22 mouse cellular contexts compared by ENCODE assay signal in genomic region chr8:13468737-13469136, GRCm38 (mm10). TPM values are rescaled to one million over a fixed set of nuclear protein-coding genes. Genes with fewer than 3 reads are reported as not detected.
DNase-seq lines count a peak whose midpoint lies in the region; ATAC-seq and TF ChIP-seq lines count a peak whose summit lies in the region.
"Had no signal": no experiment of that assay in that cellular context is flagged by ENCODE, and none has a peak within 500 bp of the region (broad histone marks: within the 10 kb centered on the region; RNA-seq: fewer than 3 reads in every experiment).

No protein-coding gene starts in this region.

- TF ChIP-seq CTCF in lung, embryonic 14.5 days (IDR thresholded peaks at IDR 0.05; ENCODE audit: low read depth): no peak

- peak; percentile 44; the same call in 1 of the 2 replicates for ATAC-seq in hindbrain, embryonic 16.5 days
- ATAC-seq in hindbrain, embryonic 12.5 days (ENCODE audit: low FRiP score): no peak
- no peak for ATAC-seq in lung, embryonic 14.5 days (ENCODE audit: insufficient read depth)
- ATAC-seq: forebrain, embryonic 13.5 days had no signal

- 75% methylated on average over 9 of the region's 9 CpGs for WGBS in hindbrain, embryonic 16.5 days
- WGBS in hindbrain, embryonic 12.5 days: 84% methylated on average over 9 of the region's 9 CpGs
- WGBS in lung, embryonic 14.5 days: 82% methylated on average over 9 of the region's 9 CpGs

- H3K27ac ChIP-seq in hindbrain, embryonic 16.5 days (ENCODE audit: low read depth, low read length): no peak overlapping the region
- H3K27ac ChIP-seq in hindbrain, embryonic 12.5 days: no peak overlapping the region
- H3K27ac ChIP-seq in lung, embryonic 14.5 days (ENCODE audit: low read depth): no peak overlapping the region
- H3K27ac ChIP-seq: forebrain, embryonic 13.5 days; limb, embryonic 10.5 days; neural tube, embryonic 13.5 days had no signal

- H3K4me3 ChIP-seq in hindbrain, embryonic 16.5 days (ENCODE audit: low read length): no peak overlapping the region
- H3K4me3 ChIP-seq in hindbrain, embryonic 12.5 days: no peak overlapping the region
- H3K4me3 ChIP-seq in lung, embryonic 14.5 days (ENCODE audit: low read depth, low read length): no peak overlapping the region
- H3K4me3 ChIP-seq: forebrain, embryonic 13.5 days; limb, embryonic 10.5 days; myocyte; neural tube, embryonic 13.5 days had no signal

- H3K9me3 ChIP-seq in hindbrain, embryonic 16.5 days (ENCODE audit: control insufficient read depth, low read length): no peaks in the 10 kb centered on the region
- H3K9me3 ChIP-seq in hindbrain, embryonic 12.5 days (replicated peaks): no peaks in the 10 kb centered on the region
- H3K9me3 ChIP-seq in lung, embryonic 14.5 days (ENCODE audit: low read depth, low read length): no peaks in the 10 kb centered on the region
- H3K9me3 ChIP-seq: forebrain, embryonic 13.5 days; limb, embryonic 10.5 days; neural tube, embryonic 13.5 days had no signal

- H3K4me1 ChIP-seq in hindbrain, embryonic 16.5 days (ENCODE audit: control insufficient read depth, insufficient read depth, low read depth, low read length): no peaks in the 10 kb centered on the region
- H3K4me1 ChIP-seq in hindbrain, embryonic 12.5 days: no peaks in the 10 kb centered on the region
- H3K4me1 ChIP-seq in lung, embryonic 14.5 days (ENCODE audit: insufficient read depth): peaks cover 4% of the 10 kb centered on the region; the same call in 1 of the 2 replicates
- H3K4me1 ChIP-seq: forebrain, embryonic 13.5 days; neural tube, embryonic 13.5 days had no signal

- no peaks in the 10 kb centered on the region for H3K27me3 ChIP-seq in hindbrain, embryonic 16.5 days (replicated peaks; ENCODE audit: control insufficient read depth, insufficient read depth, low read length)
- no peaks in the 10 kb centered on the region for H3K27me3 ChIP-seq in hindbrain, embryonic 12.5 days
- no peaks in the 10 kb centered on the region for H3K27me3 ChIP-seq in lung, embryonic 14.5 days (ENCODE audit: insufficient read depth, low read length)
- H3K27me3 ChIP-seq: forebrain, embryonic 13.5 days; neural tube, embryonic 13.5 days had no signal

- H3K4me2 ChIP-seq in hindbrain, embryonic 16.5 days (ENCODE audit: low read length): no peak overlapping the region
- no peak overlapping the region for H3K4me2 ChIP-seq in hindbrain, embryonic 12.5 days (replicated peaks)
- no peak overlapping the region for H3K4me2 ChIP-seq in lung, embryonic 14.5 days
- H3K4me2 ChIP-seq: forebrain, embryonic 13.5 days; heart, embryonic 11.5 days; neural tube, embryonic 13.5 days had no signal

- peak; percentile 72 to 81 for DNase-seq in cerebellum, postnatal 10 days
- no peak for DNase-seq in cerebellum, adult 9-11 months
- peak; percentile 11 for DNase-seq in lung, embryonic 14.5 days
- no peak for DNase-seq in lung, adult 18-20 months
- DNase-seq in NIH3T3 (ENCODE audit: low read depth): peak; percentile 14
- DNase-seq: adrenal gland, postnatal 10 days; cerebellum, adult 9-10 months; embryo, embryonic 11 days; kidney, adult 8-10 months; kidney, postnatal 36 days; liver; midbrain, embryonic 14.5 days; retina, postnatal 1 day; thymus, adult 18-20 months; thymus, postnatal 36 days had no signal

- H3K9ac ChIP-seq in hindbrain, embryonic 16.5 days (ENCODE audit: low read depth, low read length): no peak overlapping the region
- no peak overlapping the region for H3K9ac ChIP-seq in hindbrain, embryonic 12.5 days
- no peak overlapping the region for H3K9ac ChIP-seq in lung, embryonic 14.5 days
- H3K9ac ChIP-seq: forebrain, embryonic 13.5 days; neural tube, embryonic 13.5 days had no signal

- H3K36me3 ChIP-seq in hindbrain, embryonic 16.5 days (ENCODE audit: control insufficient read depth, insufficient read depth, low read length): peaks cover 7% of the 10 kb centered on the region; the same call in 1 of the 2 replicates
- no peaks in the 10 kb centered on the region for H3K36me3 ChIP-seq in hindbrain, embryonic 12.5 days
- H3K36me3 ChIP-seq in lung, embryonic 14.5 days (ENCODE audit: insufficient read depth): no peaks in the 10 kb centered on the region
- H3K36me3 ChIP-seq: limb, embryonic 10.5 days; neural tube, embryonic 13.5 days had no signal

RNA-seq across cellular contexts. Expression of gene Gas6, which starts 25.6 kb away (rescaled TPM):
- 65.1 and 67.4 TPM in 2 replicates for polyA plus RNA-seq in hindbrain, embryonic 16.5 days (2015; fragmentation: Nextera tagmentation; extraction: Ambion mirVana)
- 20.8 and 22.7 TPM in 2 replicates for polyA plus RNA-seq in hindbrain, embryonic 12.5 days (2016; fragmentation: Nextera tagmentation; extraction: Ambion mirVana)
- 43.5 and 47.1 TPM in 2 replicates for polyA plus RNA-seq in lung, embryonic 14.5 days (2014; fragmentation: Nextera tagmentation; extraction: Ambion mirVana)

RNA-seq across cellular contexts. Expression of gene Tmem255b, which starts 33.7 kb away (rescaled TPM):
- 1.8 and 3.1 TPM in 2 replicates for polyA plus RNA-seq in hindbrain, embryonic 16.5 days (2015; fragmentation: Nextera tagmentation; extraction: Ambion mirVana)
- 0.52 TPM in 2 replicates for polyA plus RNA-seq in hindbrain, embryonic 12.5 days (2016; fragmentation: Nextera tagmentation; extraction: Ambion mirVana)
- polyA plus RNA-seq in lung, embryonic 14.5 days (2014; fragmentation: Nextera tagmentation; extraction: Ambion mirVana): 0.59 and 0.95 TPM in 2 replicates
- polyA plus RNA-seq: forebrain, embryonic 13.5 days; myocyte had no signal

Comparison
In these comparisons a context has a peak if more than half of its experiments do, and no peak if none do; other contexts are left out.
1. DNase-seq: peak in cerebellum, postnatal 10 days (2 of 2), lung, embryonic 14.5 days (single experiment) and NIH3T3 (single experiment); none in cerebellum, adult 9-11 months (single experiment) and lung, adult 18-20 months (0 of 2).